Mouse (Mus musculus): ENCODE measurements around the gene Gm5294. TPM values are rescaled to one million over a fixed set of nuclear protein-coding genes. Genes with fewer than 3 reads are reported as not detected.

Gene Gm5294
- polyA plus RNA-seq, 1 experiment from 2014 or later = not detected

DNA sequence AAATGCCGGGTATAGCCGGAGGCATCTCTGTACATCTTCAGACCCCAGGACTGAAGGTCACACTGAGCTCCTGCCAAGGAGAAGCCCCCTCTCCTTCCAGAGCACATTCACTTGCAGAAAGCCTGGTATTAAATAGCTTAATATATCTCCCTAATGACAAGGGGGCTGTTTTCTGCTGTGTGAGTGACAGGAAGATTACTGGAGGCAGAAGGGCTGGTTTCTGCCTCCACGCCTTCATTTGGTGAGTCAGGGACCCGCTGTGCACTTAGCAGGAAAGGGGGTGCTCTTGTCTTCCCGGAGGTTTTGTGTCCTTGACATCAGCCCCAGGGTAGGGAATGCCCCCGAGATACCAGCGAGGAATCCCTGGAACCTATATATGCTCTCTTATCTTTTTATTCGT lies 36.7 kb upstream of the Gm5294 start:
- Histone ChIP-seq H3K4me2 (replicated peaks; ENCODE audit: low read depth) (no peak overlapping the region), H3K36me3 (ENCODE audit: control insufficient read depth, insufficient read depth) (no peaks in the 10 kb centered on the region), H3K27ac (ENCODE audit: low read depth, low read length) (no peak overlapping the region), H3K4me1 (replicated peaks; ENCODE audit: control insufficient read depth, insufficient read depth, low read length) (no peaks in the 10 kb centered on the region), H3K9ac (ENCODE audit: low read depth, low read length) (no peak overlapping the region), H3K27me3 (replicated peaks; ENCODE audit: control insufficient read depth, insufficient read depth, low read length) (no peaks in the 10 kb centered on the region), H3K9me3 (ENCODE audit: control insufficient read depth) (no peaks in the 10 kb centered on the region), H3K4me3 (ENCODE audit: low read depth, low read length) (no peak overlapping the region)
- TF ChIP-seq CTCF (IDR thresholded peaks at IDR 0.05; ENCODE audit: low read depth) = no peak
- WGBS = 69% methylated on average over 8 of the region's 8 CpGs
- ATAC-seq = no peak

DNA sequence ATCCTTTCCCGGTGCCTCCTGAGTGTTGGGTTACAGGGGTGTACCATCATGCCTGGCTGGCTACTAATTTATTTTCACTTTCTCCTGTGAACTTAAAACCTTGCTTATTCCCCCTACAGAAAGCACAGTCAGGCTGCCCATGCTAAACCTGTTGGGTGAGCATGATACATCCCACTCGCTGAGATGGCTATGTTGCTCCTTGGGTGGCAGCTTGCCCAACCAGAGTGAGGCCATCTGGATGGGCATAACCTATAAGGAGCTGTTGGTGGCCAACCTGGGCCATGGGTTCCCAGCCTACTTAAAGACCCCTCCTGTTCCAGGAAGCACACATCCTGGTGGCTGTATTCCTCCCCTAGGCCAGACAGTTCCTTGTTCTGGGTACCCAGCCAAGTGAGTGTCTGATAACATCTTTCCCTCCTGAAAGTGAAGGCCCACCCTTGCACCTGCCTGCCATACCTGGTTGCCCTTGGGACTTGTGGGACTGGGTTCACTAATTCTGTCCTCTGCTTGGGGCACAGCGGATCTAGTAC lies 33.8 kb upstream of the Gm5294 start:
- ATAC-seq = no peak
- no peak overlapping the region for H3K9ac ChIP-seq (ENCODE audit: low read depth, low read length)
- no peak overlapping the region for H3K4me3 ChIP-seq (ENCODE audit: low read depth, low read length)
- no peaks in the 10 kb centered on the region for H3K4me1 ChIP-seq (replicated peaks; ENCODE audit: control insufficient read depth, insufficient read depth, low read length)
- H3K36me3 ChIP-seq (ENCODE audit: control insufficient read depth, insufficient read depth) = no peaks in the 10 kb centered on the region
- 88% methylated on average over 3 of the region's 3 CpGs for WGBS
- no peak overlapping the region for H3K27ac ChIP-seq (ENCODE audit: low read depth, low read length)
- TF ChIP-seq CTCF (IDR thresholded peaks at IDR 0.05; ENCODE audit: low read depth) = no peak
- H3K27me3 ChIP-seq (replicated peaks; ENCODE audit: control insufficient read depth, insufficient read depth, low read length) = no peaks in the 10 kb centered on the region
- no peaks in the 10 kb centered on the region for H3K9me3 ChIP-seq (ENCODE audit: control insufficient read depth)
- H3K4me2 ChIP-seq (replicated peaks; ENCODE audit: low read depth) = no peak overlapping the region

- no peaks in the 10 kb centered on the region for H3K27me3 ChIP-seq (replicated peaks; ENCODE audit: control insufficient read depth, insufficient read depth, low read length)
- WGBS = 85% methylated on average over 7 of the region's 7 CpGs
- no peak for ATAC-seq
- no peaks in the 10 kb centered on the region for H3K4me1 ChIP-seq (replicated peaks; ENCODE audit: control insufficient read depth, insufficient read depth, low read length)
- H3K9ac ChIP-seq (ENCODE audit: low read depth, low read length) = no peak overlapping the region
- H3K9me3 ChIP-seq (ENCODE audit: control insufficient read depth) = no peaks in the 10 kb centered on the region
- H3K4me3 ChIP-seq (ENCODE audit: low read depth, low read length) = no peak overlapping the region
- H3K27ac ChIP-seq (ENCODE audit: low read depth, low read length) = no peak overlapping the region
- no peak overlapping the region for H3K4me2 ChIP-seq (replicated peaks; ENCODE audit: low read depth)
- TF ChIP-seq CTCF (IDR thresholded peaks at IDR 0.05; ENCODE audit: low read depth) = no peak
- H3K36me3 ChIP-seq (ENCODE audit: control insufficient read depth, insufficient read depth) = no peaks in the 10 kb centered on the region
Measured at GRCm38 (mm10) chr5:138787648-138788047, 32.2 kb upstream of the Gm5294 start.

DNA sequence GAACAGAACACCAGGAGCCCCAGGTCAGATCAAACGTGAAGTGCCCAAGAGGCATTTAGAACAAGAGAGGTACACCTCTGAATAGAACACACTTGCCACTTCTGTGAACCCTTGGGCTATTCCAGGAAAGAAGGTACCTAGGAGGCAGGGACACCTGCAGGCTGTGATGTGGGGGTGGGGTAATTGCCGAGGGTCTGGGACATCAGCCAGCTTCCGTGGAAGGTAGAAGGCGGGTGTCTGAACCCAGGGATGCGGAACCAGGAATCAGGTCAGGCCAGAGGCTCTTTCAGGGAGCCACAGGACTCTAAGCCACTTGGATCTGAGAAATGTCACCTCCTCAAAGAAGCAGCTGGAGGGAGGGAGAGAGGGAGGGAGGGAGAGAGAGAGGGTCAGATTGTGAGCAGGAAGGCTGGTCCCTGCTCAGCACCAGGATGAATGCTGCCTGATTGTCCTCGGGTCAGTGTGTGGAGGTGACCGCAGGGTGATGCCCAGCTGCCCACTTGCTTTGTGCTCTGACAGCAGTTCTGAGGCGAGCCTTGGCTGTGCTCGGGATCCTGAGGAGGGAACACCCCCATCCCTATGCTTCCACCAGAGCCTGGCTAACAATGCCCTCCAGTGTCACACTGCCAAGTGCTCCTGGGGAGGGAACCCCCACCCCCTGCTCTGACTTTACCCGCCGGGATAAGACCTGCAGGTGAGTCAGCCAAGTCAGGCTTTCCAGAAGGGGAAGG lies 31.2 kb upstream of the Gm5294 start:
- H3K9me3 ChIP-seq (ENCODE audit: control insufficient read depth) = no peaks in the 10 kb centered on the region
- no peak overlapping the region for H3K27ac ChIP-seq (ENCODE audit: low read depth, low read length)
- H3K4me3 ChIP-seq (ENCODE audit: low read depth, low read length) = no peak overlapping the region
- no peak for TF ChIP-seq CTCF (IDR thresholded peaks at IDR 0.05; ENCODE audit: low read depth)
- no peaks in the 10 kb centered on the region for H3K4me1 ChIP-seq (replicated peaks; ENCODE audit: control insufficient read depth, insufficient read depth, low read length)
- H3K27me3 ChIP-seq (replicated peaks; ENCODE audit: control insufficient read depth, insufficient read depth, low read length) = no peaks in the 10 kb centered on the region
- no peak overlapping the region for H3K4me2 ChIP-seq (replicated peaks; ENCODE audit: low read depth)
- no peak overlapping the region for H3K9ac ChIP-seq (ENCODE audit: low read depth, low read length)
- no peaks in the 10 kb centered on the region for H3K36me3 ChIP-seq (ENCODE audit: control insufficient read depth, insufficient read depth)
- 68% methylated on average over 11 of the region's 11 CpGs for WGBS
- ATAC-seq = no peak

DNA sequence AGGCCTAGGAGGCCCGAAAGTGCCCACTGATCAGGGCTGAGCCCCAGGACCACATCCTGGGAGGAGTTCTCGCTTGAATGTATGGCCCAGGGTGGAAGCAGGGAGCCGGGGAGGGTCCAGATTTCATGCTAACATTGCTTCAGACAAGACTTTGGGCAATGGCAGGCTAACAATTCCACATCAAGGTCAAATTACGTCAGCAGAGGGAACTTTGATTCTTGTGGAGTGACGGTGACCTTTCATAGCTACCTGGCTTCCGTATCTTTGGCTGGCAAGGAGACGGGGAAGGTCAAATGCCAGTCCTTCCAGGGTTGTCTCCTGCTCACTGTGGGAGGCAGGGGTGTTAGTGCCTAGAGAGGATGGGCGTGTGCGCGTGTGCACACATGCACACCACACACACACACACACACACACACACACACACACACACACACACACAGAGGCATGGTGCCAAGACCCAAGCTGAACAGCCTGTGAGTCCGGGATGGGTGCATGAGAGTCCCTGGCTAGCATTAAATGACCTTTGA lies 28.9 kb upstream of the Gm5294 start:
- no peak overlapping the region for H3K4me3 ChIP-seq (ENCODE audit: low read depth, low read length)
- ATAC-seq = no peak
- H3K36me3 ChIP-seq (ENCODE audit: control insufficient read depth, insufficient read depth) = no peaks in the 10 kb centered on the region
- H3K9ac ChIP-seq (ENCODE audit: low read depth, low read length) = no peak overlapping the region
- H3K9me3 ChIP-seq (ENCODE audit: control insufficient read depth) = no peaks in the 10 kb centered on the region
- no peaks in the 10 kb centered on the region for H3K27me3 ChIP-seq (replicated peaks; ENCODE audit: control insufficient read depth, insufficient read depth, low read length)
- TF ChIP-seq CTCF (IDR thresholded peaks at IDR 0.05; ENCODE audit: low read depth) = no peak
- H3K27ac ChIP-seq (ENCODE audit: low read depth, low read length) = no peak overlapping the region
- H3K4me1 ChIP-seq (replicated peaks; ENCODE audit: control insufficient read depth, insufficient read depth, low read length) = no peaks in the 10 kb centered on the region
- no peak overlapping the region for H3K4me2 ChIP-seq (replicated peaks; ENCODE audit: low read depth)
- WGBS = 82% methylated on average over 11 of the region's 11 CpGs

DNA sequence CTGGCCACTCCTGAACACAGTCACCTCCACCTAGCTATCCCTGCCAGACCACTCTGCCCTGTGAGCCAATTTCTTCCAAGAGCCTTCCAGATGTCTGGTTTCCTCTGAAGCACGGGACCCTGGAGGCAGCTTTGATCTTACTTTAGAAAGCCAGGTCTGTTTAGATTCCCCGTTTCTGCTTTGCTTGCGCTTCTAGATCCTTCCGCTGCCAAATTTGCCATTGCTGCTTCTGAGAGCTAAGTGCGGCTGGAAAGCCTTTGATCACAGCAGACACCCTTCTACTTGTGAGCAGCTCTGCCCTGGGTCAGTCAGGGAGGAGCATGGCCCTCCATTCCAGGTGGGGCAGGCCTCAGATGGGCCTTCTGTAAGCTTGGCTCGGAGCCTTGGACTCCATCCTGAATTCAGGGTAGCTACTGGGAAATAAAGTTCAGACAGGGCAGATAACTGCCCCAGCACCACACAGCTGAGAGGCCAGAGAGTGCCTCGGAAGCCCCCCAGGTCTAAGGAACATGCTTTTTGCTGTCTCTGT lies 18.2 kb upstream of the Gm5294 start:
- H3K27me3 ChIP-seq (replicated peaks; ENCODE audit: control insufficient read depth, insufficient read depth, low read length) = no peaks in the 10 kb centered on the region
- no peak overlapping the region for H3K4me3 ChIP-seq (ENCODE audit: low read depth, low read length)
- H3K4me1 ChIP-seq (replicated peaks; ENCODE audit: control insufficient read depth, insufficient read depth, low read length) = no peaks in the 10 kb centered on the region
- no peaks in the 10 kb centered on the region for H3K9me3 ChIP-seq (ENCODE audit: control insufficient read depth)
- H3K27ac ChIP-seq (ENCODE audit: low read depth, low read length) = no peak overlapping the region
- no peak overlapping the region for H3K9ac ChIP-seq (ENCODE audit: low read depth, low read length)
- TF ChIP-seq CTCF (IDR thresholded peaks at IDR 0.05; ENCODE audit: low read depth) = no peak
- no peak for ATAC-seq
- H3K36me3 ChIP-seq (ENCODE audit: control insufficient read depth, insufficient read depth) = no peaks in the 10 kb centered on the region
- WGBS = 68% methylated on average over 7 of the region's 7 CpGs
- H3K4me2 ChIP-seq (replicated peaks; ENCODE audit: low read depth) = no peak overlapping the region
